Mouse (Mus musculus) limb, embryonic 14.5 days (tissue): Measurements from ENCODE around the gene Cd80. TPM values are rescaled to one million over a fixed set of nuclear protein-coding genes. Genes with fewer than 3 reads are reported as not detected.

Experiments used
- ATAC-seq: fragments of 200-750 bp; cut with Nextera tagmentation; 2 replicates; pipeline ENCODE4 v1.8.0; 2017; ENCODE audit warnings: low read depth, moderate number of reproducible peaks, moderate TSS enrichment; ENCODE audit not compliant: low FRiP score
- DNase-seq: peaks from one replicate; pipeline ENCODE4 v3.0.0-alpha.2; 2015; ENCODE audit warnings: low spot score
- H3K27ac ChIP-seq: fragments of 300-500 bp; sonication (generic); replicated peaks from 2 replicates; pipeline ENCODE4 v1.5.1; 2014; ENCODE audit warnings: low read depth, mild to moderate bottlenecking, low read length, moderate library complexity, mixed read lengths
- H3K27me3 ChIP-seq: fragments of 300-500 bp; sonication (generic); 2 replicates; pipeline ENCODE4 v1.6.1; 2014; ENCODE audit warnings: low read length, mixed read lengths; ENCODE audit not compliant: control insufficient read depth, insufficient read depth
- H3K36me3 ChIP-seq: fragments of 300-500 bp; sonication (generic); 2 replicates; pipeline ENCODE4 v1.6.1; 2014; ENCODE audit warnings: mild to moderate bottlenecking, low read length, moderate library complexity, mixed read lengths; ENCODE audit not compliant: control insufficient read depth, insufficient read depth
- H3K4me1 ChIP-seq: fragments of 300-500 bp; sonication (generic); 2 replicates; pipeline ENCODE4 v1.6.1; 2014; ENCODE audit warnings: antibody characterized with exemption, low read length, mixed read lengths; ENCODE audit not compliant: control insufficient read depth, insufficient read depth
- H3K4me2 ChIP-seq: fragments of 300-500 bp; sonication (generic); replicated peaks from 2 replicates; pipeline ENCODE4 v1.6.1; 2014; ENCODE audit warnings: low read depth, mild to moderate bottlenecking, low read length, moderate library complexity; ENCODE audit not compliant: severe bottlenecking
- H3K4me3 ChIP-seq: fragments of 300-500 bp; sonication (generic); replicated peaks from 2 replicates; pipeline ENCODE4 v1.5.1; 2014; ENCODE audit warnings: low read length
- H3K9ac ChIP-seq: fragments of 300-500 bp; sonication (generic); 2 replicates; pipeline ENCODE4 v1.6.1; 2014; ENCODE audit warnings: mild to moderate bottlenecking, low read depth, low read length, moderate library complexity; ENCODE audit not compliant: severe bottlenecking
- H3K9me3 ChIP-seq: fragments of 300-500 bp; sonication (generic); 2 replicates; pipeline ENCODE4 v1.6.1; 2016; ENCODE audit warnings: low read length; ENCODE audit not compliant: control insufficient read depth
- POLR2A ChIP-seq: fragments of 200-500 bp; IDR thresholded peaks from 2 replicates; pipeline ENCODE4 v1.8.0; 2012; ENCODE audit warnings: inconsistent platforms, mild to moderate bottlenecking, moderate library complexity, borderline replicate concordance; ENCODE audit not compliant: insufficient read depth, insufficient read length; ENCODE audit errors: extremely low read depth
- WGBS: fragments of 180-500 bp; shearing (Covaris S2); extraction: QIAGEN DNeasy Blood & Tissue Kit; methylation state at CpG from one replicate; pipeline ENCODE4 v1.1.7; 2014; 5-methylcytosine and 5-hydroxymethylcytosine counted together
- polyA plus RNA-seq, 2 experiments: library from polyadenylated mRNA; depleted of rRNA in 1 of 2; stranded (reverse) in 1 of 2; unstranded in 1 of 2; fragments of >200 nt; fragmentation: Nextera tagmentation in 1 of 2; extraction: Ambion mirVana in 1 of 2; gene quantifications; 2 replicates each; pipeline versions ENCODE4 v1.2.1 to v1.2.3; 2012 to 2014

Cd80 gene
- polyA plus RNA-seq, 2 experiments: 0.33 to 0.45 TPM

GRCm38 (mm10) chr16:38433514-38433913 is 21.8 kb upstream of the Cd80 start:
- Histone ChIP-seq H3K27me3 (no peaks in the 10 kb centered on the region), H3K27ac (no peak overlapping the region), H3K9ac (no peak overlapping the region), H3K4me3 (no peak overlapping the region), H3K9me3 (no peaks in the 10 kb centered on the region), H3K4me2 (no peak overlapping the region), H3K4me1 (no peaks in the 10 kb centered on the region), H3K36me3 (no peaks in the 10 kb centered on the region)
- no peak for ATAC-seq
- TF ChIP-seq POLR2A: no peak
- 83% methylated on average over 8 of the region's 8 CpGs for WGBS
- DNase-seq: no peak

- Histone ChIP-seq H3K36me3 (no peaks in the 10 kb centered on the region), H3K4me2 (no peak overlapping the region), H3K4me1 (no peaks in the 10 kb centered on the region), H3K9me3 (no peaks in the 10 kb centered on the region), H3K27ac (no peak overlapping the region), H3K9ac (no peak overlapping the region), H3K27me3 (no peaks in the 10 kb centered on the region), H3K4me3 (no peak overlapping the region)
- 91% methylated on average over 4 of the region's 4 CpGs for WGBS
- DNase-seq: no peak
- ATAC-seq: no peak
- TF ChIP-seq POLR2A: no peak
These were observed 21.0 kb upstream of the Cd80 start for GRCm38 (mm10) chr16:38434295-38434795.

- no peak for DNase-seq
- no peaks in the 10 kb centered on the region for H3K9me3 ChIP-seq
- H3K4me2 ChIP-seq: no peak overlapping the region
- H3K27me3 ChIP-seq: no peaks in the 10 kb centered on the region
- no peaks in the 10 kb centered on the region for H3K4me1 ChIP-seq
- no peak overlapping the region for H3K9ac ChIP-seq
- no peak for TF ChIP-seq POLR2A
- peaks cover 11% of the 10 kb centered on the region for H3K36me3 ChIP-seq
- ATAC-seq: no peak
- no peak overlapping the region for H3K27ac ChIP-seq
- no peak overlapping the region for H3K4me3 ChIP-seq
- 84% methylated on average over 1 of the region's 1 CpGs for WGBS
These were observed 16.2 kb upstream of the Cd80 start for GRCm38 (mm10) chr16:38439190-38439589.

GRCm38 (mm10) chr16:38440403-38440802 is 15.0 kb upstream of the Cd80 start:
- no peak for TF ChIP-seq POLR2A
- DNase-seq (no peak), ATAC-seq (no peak)
- Histone ChIP-seq H3K9me3 (no peaks in the 10 kb centered on the region), H3K9ac (no peak overlapping the region), H3K36me3 (peaks cover 23% of the 10 kb centered on the region), H3K4me2 (no peak overlapping the region), H3K27ac (no peak overlapping the region), H3K4me3 (no peak overlapping the region), H3K4me1 (no peaks in the 10 kb centered on the region), H3K27me3 (no peaks in the 10 kb centered on the region)
- 76% methylated on average over 6 of the region's 6 CpGs for WGBS

GRCm38 (mm10) chr16:38441611-38442010 is 13.8 kb upstream of the Cd80 start:
- Histone ChIP-seq H3K27ac (no peak overlapping the region), H3K4me2 (no peak overlapping the region), H3K36me3 (peaks cover 35% of the 10 kb centered on the region), H3K9ac (no peak overlapping the region), H3K9me3 (no peaks in the 10 kb centered on the region), H3K27me3 (no peaks in the 10 kb centered on the region), H3K4me1 (no peaks in the 10 kb centered on the region), H3K4me3 (no peak overlapping the region)
- DNase-seq (no peak), ATAC-seq (no peak)
- no peak for TF ChIP-seq POLR2A
- 92% methylated on average over 5 of the region's 5 CpGs for WGBS

GRCm38 (mm10) chr16:38442216-38442615 is 13.1 kb upstream of the Cd80 start:
- Histone ChIP-seq H3K4me2 (no peak overlapping the region), H3K27me3 (no peaks in the 10 kb centered on the region), H3K9me3 (no peaks in the 10 kb centered on the region), H3K9ac (no peak overlapping the region), H3K4me3 (no peak overlapping the region), H3K36me3 (peaks cover 41% of the 10 kb centered on the region), H3K27ac (no peak overlapping the region), H3K4me1 (no peaks in the 10 kb centered on the region)
- WGBS: 79% methylated on average over 8 of the region's 8 CpGs
- TF ChIP-seq POLR2A: no peak
- ATAC-seq (no peak), DNase-seq (no peak)
